Mouse (Mus musculus): Measurements from ENCODE around the gene Ddc.

GRCm38 (mm10) chr11:11907703-11908413 lies 9.9 kb upstream of the Ddc start:
- TF ChIP-seq POLR2A (IDR thresholded peaks at IDR 0.05; ENCODE audit: control insufficient read depth in 1 of 2, insufficient read depth in 1 of 2, low read depth in 1 of 2, low read length in 2 of 2, poor library complexity in 1 of 2) (no peak), SMC3 (IDR thresholded peaks at IDR 0.05; ENCODE audit: low read depth, low read length) (no peak), MYC (IDR thresholded peaks at IDR 0.05; ENCODE audit: low read depth, low read length) (no peak), E2F4 (IDR thresholded peaks at IDR 0.05; ENCODE audit: borderline replicate concordance, low read depth, low read length) (no peak), CTCF (IDR thresholded peaks at IDR 0.05 in 2 of 3, conservative IDR thresholded peaks at IDR 0.05 in 1 of 3; ENCODE audit: control insufficient read depth in 1 of 3, insufficient read depth in 1 of 3, low read depth in 2 of 3, low read length in 3 of 3, poor library complexity in 1 of 3, severe bottlenecking in 1 of 3) (no peak), MEF2A (IDR thresholded peaks at IDR 0.05; ENCODE audit: extremely low read depth, insufficient replicate concordance, low read depth, low read length, poor library complexity, severe bottlenecking) (no peak), ZC3H11A (IDR thresholded peaks at IDR 0.05; ENCODE audit: low read depth, low read length) (no peak), MYB (IDR thresholded peaks at IDR 0.05; ENCODE audit: low read depth, low read length) (no peak), BHLHE40 (IDR thresholded peaks at IDR 0.05; ENCODE audit: borderline replicate concordance, low read depth, low read length) (no peak), GATA1 (IDR thresholded peaks at IDR 0.05; ENCODE audit: low read depth, low read length) (no peak), RCOR1 (IDR thresholded peaks at IDR 0.05; ENCODE audit: low read depth, low read length) (no peak), TCF12 (IDR thresholded peaks at IDR 0.05; ENCODE audit: low read depth, low read length) (no peak)

Measured in MEL (cell line).